Mouse (Mus musculus): ENCODE data around the gene Tmem108. TPM values are rescaled to one million over a fixed set of nuclear protein-coding genes. Genes with fewer than 3 reads are reported as not detected.

Tmem108 gene
- total and polyA plus RNA-seq, 2 experiments from 2014 or later: 33.2 to 42.7 TPM

DNA sequence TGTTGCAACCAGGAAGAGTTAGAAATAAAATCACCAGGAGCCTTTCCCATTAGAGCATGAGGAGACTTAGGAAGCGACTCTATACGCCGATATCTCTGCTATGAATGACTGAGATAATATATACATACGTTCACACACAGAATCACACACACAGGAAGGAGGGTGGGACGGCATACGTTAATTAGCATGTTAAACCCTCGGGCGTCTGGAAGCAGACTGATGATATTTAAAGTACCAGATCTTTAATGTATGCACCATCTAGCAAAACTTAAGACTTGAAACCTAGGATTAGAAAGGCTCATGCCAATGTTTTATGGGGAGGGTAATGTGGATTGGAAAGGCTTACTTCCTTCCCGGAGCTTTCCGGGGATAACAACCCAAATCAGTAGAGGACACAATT lies 119.3 kb downstream of the Tmem108 start:
- no peaks in the 10 kb centered on the region for H3K27me3 ChIP-seq (ENCODE audit: insufficient read depth, low read length)
- peak; percentile 77 for ATAC-seq

DNA sequence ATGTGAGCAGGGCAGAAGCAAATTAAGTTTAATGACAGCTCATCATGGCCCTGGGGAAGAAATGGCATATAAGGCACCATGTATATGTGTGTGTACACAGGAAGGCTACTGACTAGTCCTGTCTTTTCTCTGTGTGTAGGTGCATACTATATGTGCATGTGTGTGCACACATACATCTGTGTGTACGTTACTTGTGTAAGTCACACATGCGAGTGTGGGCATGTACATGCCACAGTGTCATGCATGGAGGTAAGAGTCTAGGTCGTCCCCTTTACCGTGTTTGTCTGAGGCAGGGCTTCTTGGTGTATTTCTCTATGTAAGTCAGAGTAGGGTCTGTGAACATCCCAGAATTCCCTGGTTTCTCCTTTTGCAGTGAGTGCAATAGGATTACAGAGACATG lies 120.3 kb downstream of the Tmem108 start:
- DNase-seq: no peak
- TF ChIP-seq CTCF (IDR thresholded peaks at IDR 0.05; ENCODE audit: low read depth): no peak
- Histone ChIP-seq H3K36me3 (ENCODE audit: insufficient read depth) (no peaks in the 10 kb centered on the region), H3K9ac (no peak overlapping the region), H3K4me1 (ENCODE audit: insufficient read depth) (peaks cover 19% of the 10 kb centered on the region; the same call in 1 of the 2 replicates), H3K27ac (ENCODE audit: low read depth, low read length) (peak overlapping the region; percentile 10; the same call in 1 of the 2 replicates), H3K4me2 (ENCODE audit: low read depth) (no peak overlapping the region), H3K4me3 (ENCODE audit: low read depth, low read length) (no peak overlapping the region), H3K9me3 (ENCODE audit: low read length) (no peaks in the 10 kb centered on the region), H3K27me3 (ENCODE audit: insufficient read depth, low read length) (no peaks in the 10 kb centered on the region)
- 89% methylated on average over 4 of the region's 4 CpGs for WGBS
- no peak for ATAC-seq

More for the DNA sequence above, 119.3 kb downstream of the Tmem108 start:
- peak overlapping the region; percentile 40; the same call in 1 of the 2 replicates for H3K27ac ChIP-seq (ENCODE audit: low read depth, low read length)
- no peak overlapping the region for H3K4me3 ChIP-seq (ENCODE audit: low read depth, low read length)
- H3K36me3 ChIP-seq (ENCODE audit: insufficient read depth): no peaks in the 10 kb centered on the region
- no peak for DNase-seq
- peaks cover 22% of the 10 kb centered on the region; the same call in 1 of the 2 replicates for H3K4me1 ChIP-seq (ENCODE audit: insufficient read depth)
- H3K4me2 ChIP-seq (ENCODE audit: low read depth): no peak overlapping the region
- no peak overlapping the region for H3K9ac ChIP-seq
- WGBS: 40% methylated on average over 10 of the region's 10 CpGs
- no peaks in the 10 kb centered on the region for H3K9me3 ChIP-seq (ENCODE audit: low read length)
- no peak for TF ChIP-seq CTCF (IDR thresholded peaks at IDR 0.05; ENCODE audit: low read depth)

DNA sequence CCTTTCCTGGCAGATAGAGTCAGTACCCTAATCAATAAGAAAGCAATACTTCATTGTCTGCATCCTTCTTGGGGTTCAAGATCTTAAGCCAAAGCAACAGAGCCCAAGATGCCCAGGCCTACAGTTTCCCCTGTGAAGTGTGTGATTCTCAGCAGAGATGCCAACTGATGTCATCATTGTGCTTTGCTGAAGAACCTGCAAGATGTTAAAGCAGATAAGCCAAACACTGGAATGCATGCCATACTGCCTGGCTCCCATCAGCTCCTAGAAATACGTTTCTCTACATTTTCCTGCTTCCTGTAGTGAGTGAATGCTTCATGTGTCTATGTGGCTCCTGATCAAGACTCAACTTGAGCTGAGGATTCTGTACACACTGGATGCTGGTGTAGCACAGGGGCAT lies 122.2 kb downstream of the Tmem108 start:
- Histone ChIP-seq H3K4me1 (ENCODE audit: insufficient read depth) (peaks cover 19% of the 10 kb centered on the region; the same call in 1 of the 2 replicates), H3K4me2 (ENCODE audit: low read depth) (no peak overlapping the region), H3K27me3 (ENCODE audit: insufficient read depth, low read length) (no peaks in the 10 kb centered on the region), H3K27ac (ENCODE audit: low read depth, low read length) (no peak overlapping the region), H3K36me3 (ENCODE audit: insufficient read depth) (no peaks in the 10 kb centered on the region), H3K4me3 (ENCODE audit: low read depth, low read length) (no peak overlapping the region), H3K9me3 (ENCODE audit: low read length) (no peaks in the 10 kb centered on the region), H3K9ac (no peak overlapping the region)
- WGBS: 38% methylated on average over 1 of the region's 1 CpGs
- TF ChIP-seq CTCF (IDR thresholded peaks at IDR 0.05; ENCODE audit: low read depth): no peak
- no peak for ATAC-seq
- DNase-seq: no peak

DNA sequence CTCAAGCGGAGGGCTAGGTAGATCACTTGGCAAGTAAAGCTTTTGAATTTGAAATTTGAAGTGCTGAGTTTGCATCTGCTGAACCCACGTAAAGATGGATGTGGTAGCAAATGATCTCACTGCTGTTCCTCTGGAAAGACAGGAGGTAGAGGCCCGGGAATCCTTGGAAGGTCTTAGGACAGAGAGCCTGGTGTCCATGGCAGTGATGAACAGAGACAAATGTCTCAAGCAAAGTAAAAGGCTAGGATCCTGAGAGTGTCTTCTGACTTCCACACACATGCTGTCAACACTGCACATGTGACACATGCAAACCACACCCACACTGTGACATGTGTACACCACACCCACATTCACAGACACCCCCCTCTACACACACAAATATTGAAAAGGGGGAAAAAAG lies 124.2 kb downstream of the Tmem108 start:
- no peak for DNase-seq
- H3K4me1 ChIP-seq (ENCODE audit: insufficient read depth): peaks cover 19% of the 10 kb centered on the region; the same call in 1 of the 2 replicates
- no peak overlapping the region for H3K27ac ChIP-seq (ENCODE audit: low read depth, low read length)
- no peaks in the 10 kb centered on the region for H3K27me3 ChIP-seq (ENCODE audit: insufficient read depth, low read length)
- H3K9ac ChIP-seq: no peak overlapping the region
- no peaks in the 10 kb centered on the region for H3K36me3 ChIP-seq (ENCODE audit: insufficient read depth)
- no peak for TF ChIP-seq CTCF (IDR thresholded peaks at IDR 0.05; ENCODE audit: low read depth)
- H3K9me3 ChIP-seq (ENCODE audit: low read length): no peaks in the 10 kb centered on the region
- 55% methylated on average over 3 of the region's 3 CpGs for WGBS
- no peak for ATAC-seq
- H3K4me2 ChIP-seq (ENCODE audit: low read depth): no peak overlapping the region
- H3K4me3 ChIP-seq (ENCODE audit: low read depth, low read length): no peak overlapping the region

DNA sequence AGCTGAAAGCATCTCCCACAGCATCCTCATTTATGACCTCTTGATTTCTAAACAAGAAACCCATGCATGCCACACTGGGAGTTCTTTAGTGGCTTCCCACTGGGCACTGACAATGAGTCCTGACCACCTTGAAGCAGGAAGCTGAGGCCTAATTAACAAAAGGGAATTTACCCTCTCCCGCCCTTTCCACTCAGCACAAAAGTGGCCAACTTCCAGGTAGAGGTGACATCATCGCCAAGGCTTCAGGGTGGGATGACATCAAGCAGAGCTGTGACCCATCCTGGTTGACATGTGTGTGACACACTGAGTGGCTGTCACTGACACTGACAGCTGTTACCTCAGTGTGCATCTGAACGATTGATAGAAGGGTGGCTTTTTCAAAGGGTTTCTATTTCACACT lies 124.8 kb downstream of the Tmem108 start:
- no peak for ATAC-seq

DNA sequence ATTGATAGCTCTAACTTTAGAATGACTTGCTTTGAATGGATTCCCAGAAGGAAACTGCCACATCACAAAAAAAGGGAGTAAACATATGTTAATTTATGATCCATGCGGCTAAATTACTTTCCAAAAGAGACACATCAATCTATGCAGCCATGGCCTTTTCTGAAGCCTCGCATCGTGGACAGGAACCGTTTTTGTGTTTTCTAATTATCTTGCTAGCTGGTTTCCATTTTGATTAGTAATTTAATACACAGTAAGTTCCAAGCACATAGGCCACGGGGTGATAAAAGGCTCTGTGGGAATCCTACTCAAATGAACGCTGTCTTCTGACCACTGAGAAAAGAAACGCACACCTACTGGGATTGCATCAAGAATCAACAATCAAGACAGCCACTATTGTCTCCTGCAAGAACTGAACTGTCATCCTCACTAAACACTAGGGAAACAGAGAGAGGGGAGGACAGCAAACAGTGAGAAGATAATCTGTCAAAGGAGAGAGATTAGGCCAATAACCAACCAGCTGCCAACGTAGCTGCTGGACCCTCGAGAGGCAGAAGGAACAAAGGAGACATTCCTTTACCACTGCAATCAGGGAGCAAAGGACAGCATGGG lies 132.7 kb downstream of the Tmem108 start:
- no peak overlapping the region for H3K27ac ChIP-seq (ENCODE audit: low read depth, low read length)
- no peak for TF ChIP-seq CTCF (IDR thresholded peaks at IDR 0.05; ENCODE audit: low read depth)
- DNase-seq (no peak), ATAC-seq (no peak)
- 16% methylated on average over 9 of the region's 9 CpGs for WGBS
- H3K36me3 ChIP-seq (ENCODE audit: insufficient read depth): no peaks in the 10 kb centered on the region
- H3K4me2 ChIP-seq (ENCODE audit: low read depth): no peak overlapping the region
- no peaks in the 10 kb centered on the region for H3K27me3 ChIP-seq (ENCODE audit: insufficient read depth, low read length)
- no peaks in the 10 kb centered on the region for H3K9me3 ChIP-seq (ENCODE audit: low read length)
- no peak overlapping the region for H3K9ac ChIP-seq
- no peak overlapping the region for H3K4me3 ChIP-seq (ENCODE audit: low read depth, low read length)
- H3K4me1 ChIP-seq (ENCODE audit: insufficient read depth): peaks cover 8% of the 10 kb centered on the region; the same call in 1 of the 2 replicates

More for the DNA sequence above, 124.8 kb downstream of the Tmem108 start:
- WGBS: 27% methylated on average over 3 of the region's 3 CpGs
- H3K27me3 ChIP-seq (ENCODE audit: insufficient read depth, low read length): no peaks in the 10 kb centered on the region
- H3K9me3 ChIP-seq (ENCODE audit: low read length): no peaks in the 10 kb centered on the region
- peaks cover 19% of the 10 kb centered on the region; the same call in 1 of the 2 replicates for H3K4me1 ChIP-seq (ENCODE audit: insufficient read depth)
- H3K27ac ChIP-seq (ENCODE audit: low read depth, low read length): no peak overlapping the region
- no peak for TF ChIP-seq CTCF (IDR thresholded peaks at IDR 0.05; ENCODE audit: low read depth)
- no peak overlapping the region for H3K4me2 ChIP-seq (ENCODE audit: low read depth)
- no peak overlapping the region for H3K9ac ChIP-seq
- no peak for DNase-seq
- H3K4me3 ChIP-seq (ENCODE audit: low read depth, low read length): no peak overlapping the region
- H3K36me3 ChIP-seq (ENCODE audit: insufficient read depth): no peaks in the 10 kb centered on the region

DNA sequence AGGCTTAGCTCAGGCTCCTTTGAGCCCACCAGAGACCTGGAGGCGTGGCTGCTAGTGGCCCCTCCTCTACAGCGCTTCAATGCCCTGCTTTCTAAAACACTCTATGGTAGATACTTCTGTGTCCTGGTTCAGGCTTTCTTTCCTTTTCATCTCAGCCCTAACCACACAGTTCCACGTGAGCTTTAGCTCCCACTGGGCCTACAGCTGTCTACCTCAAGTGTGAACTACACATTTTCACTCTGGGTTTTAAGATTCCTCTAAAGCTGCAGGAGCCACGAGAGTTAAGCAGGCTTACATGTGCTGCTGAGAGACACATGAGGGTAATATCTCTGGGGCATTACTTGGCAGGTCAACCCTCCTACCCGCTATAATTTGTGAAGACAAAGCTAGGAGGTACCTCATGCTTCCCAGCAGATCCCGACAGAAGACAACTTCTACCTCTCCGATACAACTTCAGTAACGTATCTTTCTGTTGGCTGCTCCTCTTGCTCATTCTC lies 134.2 kb downstream of the Tmem108 start:
- no peak for ATAC-seq
- Histone ChIP-seq H3K27ac (ENCODE audit: low read depth, low read length) (no peak overlapping the region), H3K36me3 (ENCODE audit: insufficient read depth) (no peaks in the 10 kb centered on the region), H3K27me3 (ENCODE audit: insufficient read depth, low read length) (no peaks in the 10 kb centered on the region), H3K4me2 (ENCODE audit: low read depth) (no peak overlapping the region), H3K9ac (no peak overlapping the region), H3K4me1 (ENCODE audit: insufficient read depth) (peaks cover 8% of the 10 kb centered on the region; the same call in 1 of the 2 replicates), H3K9me3 (ENCODE audit: low read length) (no peaks in the 10 kb centered on the region), H3K4me3 (ENCODE audit: low read depth, low read length) (no peak overlapping the region)
- WGBS: 87% methylated on average over 8 of the region's 8 CpGs
- no peak for TF ChIP-seq CTCF (IDR thresholded peaks at IDR 0.05; ENCODE audit: low read depth)
- DNase-seq: no peak

Data from forebrain, postnatal 0 days (tissue).